Mouse (Mus musculus): ENCODE data around the gene Sim2. TPM values are rescaled to one million over a fixed set of nuclear protein-coding genes. Genes with fewer than 3 reads are reported as not detected.

Sim2 gene
- total RNA-seq, 2 experiments from 2014 or later: 0.42 TPM; not detected in 1

- DNase-seq (ENCODE audit: extremely low spot score in 1 of 2, low spot score in 2 of 2): peak; percentile 15 to 25
- no peak for TF ChIP-seq CTCF (IDR thresholded peaks at IDR 0.05)
- intact Hi-C loops (cut with DNase I): no loop called here
- Histone ChIP-seq H3K4me3 (no peak overlapping the region), H3K27ac (no peak overlapping the region)
These were observed 70.4 kb downstream of the Sim2 start for GRCm38 (mm10) chr16:94155041-94155653.

- intact Hi-C loops (cut with DNase I): no loop called here
- no peak overlapping the region for H3K4me3 ChIP-seq
- DNase-seq (ENCODE audit: extremely low spot score in 1 of 2, low spot score in 2 of 2): no peak
- no peak overlapping the region for H3K27ac ChIP-seq
- no peak for TF ChIP-seq CTCF (IDR thresholded peaks at IDR 0.05)
These were observed 73.1 kb downstream of the Sim2 start for GRCm38 (mm10) chr16:94157819-94158218.

GRCm38 (mm10) chr16:94162000-94162399, 77.3 kb downstream of the Sim2 start:
- no peak for TF ChIP-seq CTCF (IDR thresholded peaks at IDR 0.05)
- intact Hi-C loops (cut with DNase I): no loop called here
- DNase-seq (ENCODE audit: extremely low spot score in 1 of 2, low spot score in 2 of 2): no peak
- Histone ChIP-seq H3K4me3 (no peak overlapping the region), H3K27ac (no peak overlapping the region)

GRCm38 (mm10) chr16:94163051-94163450, 78.3 kb downstream of the Sim2 start:
- no peak for TF ChIP-seq CTCF (IDR thresholded peaks at IDR 0.05)
- Histone ChIP-seq H3K4me3 (no peak overlapping the region), H3K27ac (no peak overlapping the region)
- DNase-seq (ENCODE audit: extremely low spot score in 1 of 2, low spot score in 2 of 2): no peak
- intact Hi-C loops (cut with DNase I): no loop called here

- H3K4me3 ChIP-seq: no peak overlapping the region
- no peak for DNase-seq (ENCODE audit: extremely low spot score in 1 of 2, low spot score in 2 of 2)
- intact Hi-C loops (cut with DNase I): no loop called here
- H3K27ac ChIP-seq: no peak overlapping the region
- no peak for TF ChIP-seq CTCF (IDR thresholded peaks at IDR 0.05)
These were observed 79.5 kb downstream of the Sim2 start for GRCm38 (mm10) chr16:94164236-94164635.

- intact Hi-C loops (cut with DNase I): no loop called here
- Histone ChIP-seq H3K4me3 (no peak overlapping the region), H3K27ac (no peak overlapping the region)
- TF ChIP-seq CTCF (IDR thresholded peaks at IDR 0.05): no peak
- DNase-seq (ENCODE audit: extremely low spot score in 1 of 2, low spot score in 2 of 2): no peak
These were observed 80.2 kb downstream of the Sim2 start for GRCm38 (mm10) chr16:94164978-94165377.

- H3K4me3 ChIP-seq: no peak overlapping the region
- intact Hi-C loops (cut with DNase I): no loop called here
- H3K27ac ChIP-seq: no peak overlapping the region
- DNase-seq (ENCODE audit: extremely low spot score in 1 of 2, low spot score in 2 of 2): no peak
- no peak for TF ChIP-seq CTCF (IDR thresholded peaks at IDR 0.05)
These were observed 84.2 kb downstream of the Sim2 start for GRCm38 (mm10) chr16:94168655-94169545.

GRCm38 (mm10) chr16:94170218-94170617, 85.5 kb downstream of the Sim2 start:
- no peak for DNase-seq (ENCODE audit: extremely low spot score in 1 of 2, low spot score in 2 of 2)
- Histone ChIP-seq H3K4me3 (no peak overlapping the region), H3K27ac (no peak overlapping the region)
- intact Hi-C loops (cut with DNase I): no loop called here
- no peak for TF ChIP-seq CTCF (IDR thresholded peaks at IDR 0.05)

GRCm38 (mm10) chr16:94173361-94173760, 88.6 kb downstream of the Sim2 start:
- intact Hi-C loops (cut with DNase I): no loop called here
- DNase-seq (ENCODE audit: extremely low spot score in 1 of 2, low spot score in 2 of 2): no peak

GRCm38 (mm10) chr16:94175366-94175986, 90.7 kb downstream of the Sim2 start:
- Histone ChIP-seq H3K27ac (no peak overlapping the region), H3K4me3 (no peak overlapping the region)
- intact Hi-C loops (cut with DNase I): no loop called here
- no peak for DNase-seq (ENCODE audit: extremely low spot score in 1 of 2, low spot score in 2 of 2)
- no peak for TF ChIP-seq CTCF (IDR thresholded peaks at IDR 0.05)

More at GRCm38 (mm10) chr16:94173361-94173760, 88.6 kb downstream of the Sim2 start:
- no peak overlapping the region for H3K4me3 ChIP-seq
- TF ChIP-seq CTCF (IDR thresholded peaks at IDR 0.05): no peak
- no peak overlapping the region for H3K27ac ChIP-seq

Small RNAs within 50 kb of the gene (microRNA-seq; reads per million reads assigned to microRNA genes)
- gene Gm23062: 0 reads per million in 2 experiments

Other genes starting within 250 kb of the Sim2 start
- gene Chaf1b, start 201.0 kb upstream of the Sim2 start, total RNA-seq (2021): 1 to 10 TPM in 1 of 2 experiments, under 1 TPM in 1; 0.79 to 1.0 TPM
- 1 to 10 TPM in 1 of 2 experiments, under 1 TPM in 1; 0.63 to 1.0 TPM for gene Cldn14, start 76.1 kb upstream of the Sim2 start, total RNA-seq (2021)
- 10 to 100 TPM; 16.6 to 17.4 TPM for gene Hlcs, start 228.6 kb downstream of the Sim2 start, total RNA-seq (2021)
- gene Ripply3, start 243.5 kb downstream of the Sim2 start, total RNA-seq (2021): under 1 TPM; 0.29 to 0.51 TPM

Data from left cerebral cortex, adult 2 months (tissue).